Mouse (Mus musculus): Measurements from ENCODE around the gene Cnmd.

Gene Cnmd

GRCm38 (mm10) chr14:79645378-79645777 lies 16.6 kb downstream of the Cnmd start:
- no peak for DNase-seq (ENCODE audit: low read depth, low spot score)

GRCm38 (mm10) chr14:79642063-79642462 lies 19.9 kb downstream of the Cnmd start:
- DNase-seq (ENCODE audit: low read depth, low spot score), result no peak

GRCm38 (mm10) chr14:79636814-79637213 lies 25.2 kb downstream of the Cnmd start:
- no peak for DNase-seq (ENCODE audit: low read depth, low spot score)

- DNase-seq (ENCODE audit: low read depth, low spot score), result no peak
Measured at GRCm38 (mm10) chr14:79633196-79633595, 28.8 kb downstream of the Cnmd start.

- no peak for DNase-seq (ENCODE audit: low read depth, low spot score)
Measured at GRCm38 (mm10) chr14:79632330-79632729, 29.6 kb downstream of the Cnmd start.

- DNase-seq (ENCODE audit: low read depth, low spot score), result no peak
Measured at GRCm38 (mm10) chr14:79621143-79621542, 40.8 kb downstream of the Cnmd start.

GRCm38 (mm10) chr14:79619802-79620201 lies 42.2 kb downstream of the Cnmd start:
- DNase-seq (ENCODE audit: low read depth, low spot score), result no peak

- DNase-seq (ENCODE audit: low read depth, low spot score), result no peak
Measured at GRCm38 (mm10) chr14:79617121-79617828, 44.7 kb downstream of the Cnmd start.

- no peak for DNase-seq (ENCODE audit: low read depth, low spot score)
Measured at GRCm38 (mm10) chr14:79608286-79608685, 53.7 kb downstream of the Cnmd start.

- no peak for DNase-seq (ENCODE audit: low read depth, low spot score)
Measured at GRCm38 (mm10) chr14:79607352-79607751, 54.6 kb downstream of the Cnmd start.

GRCm38 (mm10) chr14:79606867-79607266 lies 55.1 kb downstream of the Cnmd start:
- no peak for DNase-seq (ENCODE audit: low read depth, low spot score)

- DNase-seq (ENCODE audit: low read depth, low spot score), result no peak
Measured at GRCm38 (mm10) chr14:79606392-79606791, 55.6 kb downstream of the Cnmd start.

- no peak for DNase-seq (ENCODE audit: low read depth, low spot score)
Measured at GRCm38 (mm10) chr14:79605881-79606280, 56.1 kb downstream of the Cnmd start.

GRCm38 (mm10) chr14:79596602-79597001 lies 65.4 kb downstream of the Cnmd start:
- no peak for DNase-seq (ENCODE audit: low read depth, low spot score)

GRCm38 (mm10) chr14:79594069-79594468 lies 67.9 kb downstream of the Cnmd start:
- DNase-seq (ENCODE audit: low read depth, low spot score), result no peak

- no peak for DNase-seq (ENCODE audit: low read depth, low spot score)
Measured at GRCm38 (mm10) chr14:79591611-79592010, 70.4 kb downstream of the Cnmd start.

GRCm38 (mm10) chr14:79590916-79591315 lies 71.1 kb downstream of the Cnmd start:
- no peak for DNase-seq (ENCODE audit: low read depth, low spot score)

- no peak for DNase-seq (ENCODE audit: low read depth, low spot score)
Measured at GRCm38 (mm10) chr14:79589401-79589800, 72.6 kb downstream of the Cnmd start.

GRCm38 (mm10) chr14:79588534-79588951 lies 73.4 kb downstream of the Cnmd start:
- no peak for DNase-seq (ENCODE audit: low read depth, low spot score)

- no peak for DNase-seq (ENCODE audit: low read depth, low spot score)
Measured at GRCm38 (mm10) chr14:79587852-79588229, 74.1 kb downstream of the Cnmd start.

All from WW6 (cell line).